Mouse (Mus musculus) layer of hippocampus, postnatal 10 days (tissue): ENCODE measurements at regions not wholly inside any gene's neighbourhood (a gene's known extent, or its start where the extent isn't known, plus 50 kb on each side); places are given as distances from the start of the nearest gene placed in this dataset.

Source experiments
- DNase-seq, 2 experiments: peaks; one replicate each; pipeline ENCODE4 v3.0.0; 2021; ENCODE audit warnings: low spot score in 2 of 2

DNA sequence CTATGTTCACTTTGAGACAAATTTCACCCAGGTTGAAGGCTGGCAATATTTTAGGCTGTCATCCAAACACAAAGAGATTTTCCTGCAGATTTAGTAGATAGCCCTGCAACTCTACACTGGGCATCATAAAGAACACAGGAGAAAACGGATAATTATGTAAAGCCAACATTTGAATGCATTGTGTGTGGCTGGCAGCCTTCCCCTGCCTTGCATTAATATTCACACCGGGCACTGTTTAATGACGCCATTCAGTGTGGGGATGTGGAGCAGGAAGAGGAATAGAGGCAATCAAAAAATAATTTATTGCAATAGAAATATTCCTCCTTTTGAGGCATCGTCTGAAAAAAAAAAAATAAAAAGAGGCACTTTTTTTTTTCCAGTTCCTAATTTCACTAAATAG lies 105.7 kb downstream of the Samd5 start:
- DNase-seq, result no peak

DNA sequence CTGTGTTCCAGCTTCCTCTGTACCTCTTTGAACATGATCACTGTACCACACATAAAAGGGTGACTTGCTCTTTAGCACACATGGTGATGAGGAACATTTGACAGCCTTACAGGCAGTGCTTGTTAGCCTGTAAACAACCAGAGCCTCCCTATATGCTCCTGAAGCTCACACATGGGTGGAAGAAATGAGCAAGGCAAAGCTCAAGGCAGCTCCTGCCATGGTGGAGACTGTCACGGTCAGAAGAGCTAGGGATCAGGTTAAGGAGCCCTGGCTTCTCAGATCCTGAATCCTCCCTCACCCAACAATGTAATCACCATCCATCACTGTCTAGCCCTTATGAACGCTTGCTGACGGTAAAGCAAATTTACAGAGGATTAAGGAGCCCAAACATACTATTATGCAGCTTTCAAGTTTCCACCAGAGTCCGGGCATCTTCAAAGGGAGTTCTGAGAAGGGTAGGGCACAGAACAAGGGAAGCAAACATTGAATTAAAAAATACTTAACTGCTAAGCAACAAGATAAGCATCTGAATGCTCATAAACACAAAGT lies 117.4 kb downstream of the Samd5 start:
- DNase-seq, result no peak

DNA sequence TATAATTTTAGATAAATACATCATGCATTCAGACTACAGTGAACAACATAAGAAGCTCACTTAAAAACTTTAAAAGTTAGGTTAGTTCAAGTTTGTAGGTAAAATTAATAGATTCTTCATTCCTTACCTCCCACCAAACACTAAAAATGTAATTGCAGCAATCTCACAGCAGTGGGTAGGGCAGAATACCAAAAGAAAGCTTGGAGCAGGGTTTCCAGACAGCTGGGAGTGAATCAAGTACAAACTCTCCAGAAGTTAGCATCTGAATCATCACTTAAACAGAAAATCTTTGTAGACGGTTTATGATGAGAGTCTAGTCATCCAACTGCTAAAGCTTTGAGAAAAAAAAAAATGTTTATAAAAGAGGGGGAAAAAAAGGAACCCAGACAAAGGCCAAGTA lies 117.9 kb downstream of the Samd5 start:
- DNase-seq, result no peak

DNA sequence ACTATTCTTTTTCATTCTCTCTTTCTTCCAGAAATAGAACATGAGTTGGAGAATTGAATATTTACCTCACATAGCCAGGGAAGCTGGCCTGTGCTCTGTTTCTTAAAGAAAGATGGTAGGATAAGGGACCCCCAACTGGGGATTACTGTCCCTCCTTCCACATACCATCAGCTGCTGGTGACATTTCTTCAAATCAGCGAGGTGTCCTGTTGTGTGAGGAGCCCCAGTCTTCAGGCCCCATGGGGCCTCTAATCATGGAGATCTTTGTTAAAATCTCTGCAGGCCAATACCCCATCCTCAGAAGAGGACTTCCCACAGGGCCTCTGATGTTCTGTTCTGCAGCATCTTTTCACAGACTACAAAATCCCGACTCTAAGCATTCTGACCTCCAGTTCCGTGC lies 121.1 kb downstream of the Samd5 start:
- no peak for DNase-seq

DNA sequence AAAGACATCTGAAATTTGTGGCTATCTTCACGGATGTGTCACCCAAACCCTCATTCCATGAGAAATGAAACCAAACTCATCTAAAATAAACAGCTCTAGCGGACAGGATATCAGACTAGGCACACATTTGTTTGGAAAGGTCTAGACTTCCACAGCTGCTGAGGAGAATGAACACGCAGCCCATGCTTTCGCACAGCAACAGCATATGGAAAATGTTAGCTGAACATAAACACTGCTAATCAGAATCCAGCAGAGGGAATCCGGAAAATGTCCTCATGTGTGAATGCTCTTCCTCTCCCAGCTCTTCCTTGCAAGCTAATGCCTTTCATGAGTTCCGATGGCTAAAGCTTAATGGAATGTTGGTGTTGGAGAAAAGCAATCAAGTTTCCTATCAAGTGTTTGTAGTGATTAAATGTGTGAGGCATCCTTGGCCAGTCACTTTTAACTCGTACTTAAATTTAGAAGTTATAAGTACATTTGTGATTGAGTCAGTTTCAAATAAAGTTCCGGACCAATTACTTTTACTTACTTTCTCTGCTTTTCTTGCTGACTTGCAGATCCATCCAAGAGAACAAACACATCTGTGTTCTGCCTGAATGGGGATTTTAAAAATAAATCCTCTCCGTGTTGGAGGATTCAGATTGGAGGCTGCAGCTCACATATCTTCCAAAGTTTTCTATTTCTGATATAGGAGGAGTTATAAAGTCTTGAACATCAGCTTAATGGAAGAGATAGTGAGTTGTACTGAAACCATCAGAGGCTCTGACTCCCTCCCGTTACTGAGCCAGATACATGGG lies 124.9 kb downstream of the Samd5 start:
- DNase-seq, result no peak

DNA sequence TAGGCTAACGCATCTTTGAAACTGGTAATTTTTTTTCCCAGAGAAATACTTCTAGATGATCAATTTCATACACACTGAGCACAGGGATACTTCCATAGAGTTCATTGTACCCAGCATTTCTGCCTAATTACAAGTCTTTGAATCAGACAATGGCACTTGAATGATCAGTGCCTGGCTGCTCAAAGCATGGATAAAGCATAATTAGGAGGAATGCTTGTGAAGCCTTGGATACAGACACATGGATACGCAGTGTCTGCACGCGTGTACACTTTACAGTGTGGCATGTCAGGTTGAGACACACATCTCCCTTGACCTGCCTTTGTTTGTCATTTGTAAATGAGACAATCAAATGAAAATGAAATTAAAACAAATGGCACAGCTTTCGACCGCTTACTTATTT lies 129.2 kb downstream of the Samd5 start:
- no peak for DNase-seq

DNA sequence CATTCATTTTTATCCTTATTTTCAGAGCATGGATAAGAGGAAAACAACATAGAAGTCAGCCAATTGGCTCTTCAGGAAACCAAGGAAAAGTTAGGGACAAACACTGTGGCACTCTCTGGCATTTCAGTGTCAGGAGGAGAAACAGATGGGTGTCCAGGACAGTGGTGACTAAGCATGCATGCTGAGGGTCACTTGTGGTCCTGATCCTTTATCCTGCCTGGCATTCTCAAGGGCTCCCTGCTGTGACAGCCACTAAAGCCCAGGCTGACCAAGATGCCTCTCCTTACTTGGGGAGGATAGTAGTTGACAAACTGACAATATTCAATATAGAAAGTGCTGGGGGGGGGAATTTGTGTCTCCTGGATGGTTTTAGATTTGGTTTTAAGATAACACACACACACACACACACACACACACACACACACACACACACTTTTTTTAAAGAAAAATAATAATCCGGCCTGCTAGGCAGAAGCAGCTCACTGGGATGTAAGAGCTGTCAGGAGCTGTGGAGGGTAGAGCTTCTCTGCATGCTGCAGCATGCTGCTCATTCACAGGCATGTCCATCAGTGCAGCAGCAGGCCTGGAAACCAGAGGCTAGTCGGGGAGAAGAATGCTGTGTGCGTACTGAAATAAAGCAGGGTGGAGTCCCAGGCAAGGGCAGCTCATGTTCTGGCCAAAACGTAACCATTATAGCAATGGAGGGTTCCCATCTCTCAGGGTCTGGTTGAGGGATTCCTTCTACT lies 130.8 kb downstream of the Samd5 start:
- no peak for DNase-seq

DNA sequence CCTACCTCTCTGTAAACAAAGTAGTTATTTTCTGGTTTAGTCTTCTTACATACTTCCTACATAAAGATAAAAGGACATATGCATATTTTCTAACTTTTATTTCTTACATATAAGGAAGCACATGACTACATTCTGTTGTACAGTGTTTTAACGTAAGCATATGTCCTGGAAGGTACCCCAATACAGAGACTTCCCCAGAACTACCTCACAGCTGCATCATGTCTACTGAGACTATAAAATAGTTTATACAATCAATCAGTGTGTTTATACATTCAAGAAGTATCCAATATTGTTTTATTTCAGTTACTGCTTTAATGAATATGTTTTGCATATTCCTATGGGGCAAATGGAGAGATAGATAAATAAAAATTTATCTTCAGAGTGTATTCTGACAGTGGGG lies 133.4 kb downstream of the Samd5 start:
- DNase-seq, result no peak

DNA sequence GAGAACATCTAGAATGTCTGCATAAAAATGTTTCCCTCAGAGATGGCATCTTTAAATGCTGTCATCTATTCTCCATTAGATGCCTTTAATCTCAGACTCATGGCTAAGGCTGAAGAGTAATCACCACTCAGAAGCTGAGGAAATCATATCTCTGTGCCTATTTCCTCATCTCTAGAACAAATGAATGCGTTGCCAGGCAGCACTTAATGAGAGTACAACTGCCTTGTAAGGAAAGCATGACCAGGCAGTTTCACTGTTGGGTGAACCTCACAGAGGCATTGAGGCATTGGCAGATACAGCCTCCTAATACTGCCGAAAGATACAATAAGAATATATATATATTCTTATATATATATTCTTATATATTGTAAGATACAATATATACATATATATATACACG lies 137.3 kb downstream of the Samd5 start:
- no peak for DNase-seq

DNA sequence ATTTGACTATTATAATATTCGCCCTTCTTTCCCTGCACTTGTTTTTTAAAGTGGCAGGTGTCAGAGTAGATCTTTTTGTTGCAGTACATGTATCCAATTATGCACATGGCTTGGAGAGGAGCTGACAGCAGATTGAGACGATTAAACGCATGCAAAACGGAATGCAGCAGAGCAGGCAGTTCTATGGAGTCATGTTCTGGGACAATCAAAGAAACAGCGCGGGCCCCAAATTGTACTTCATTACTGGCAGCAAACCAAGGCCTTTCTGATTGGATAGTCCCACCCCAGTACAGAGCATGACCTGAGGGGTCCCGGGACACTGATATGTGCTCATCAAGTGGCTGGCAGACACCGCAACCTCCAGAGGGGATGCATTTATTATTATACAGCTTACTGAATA lies 140.5 kb downstream of the Samd5 start:
- no peak for DNase-seq

DNA sequence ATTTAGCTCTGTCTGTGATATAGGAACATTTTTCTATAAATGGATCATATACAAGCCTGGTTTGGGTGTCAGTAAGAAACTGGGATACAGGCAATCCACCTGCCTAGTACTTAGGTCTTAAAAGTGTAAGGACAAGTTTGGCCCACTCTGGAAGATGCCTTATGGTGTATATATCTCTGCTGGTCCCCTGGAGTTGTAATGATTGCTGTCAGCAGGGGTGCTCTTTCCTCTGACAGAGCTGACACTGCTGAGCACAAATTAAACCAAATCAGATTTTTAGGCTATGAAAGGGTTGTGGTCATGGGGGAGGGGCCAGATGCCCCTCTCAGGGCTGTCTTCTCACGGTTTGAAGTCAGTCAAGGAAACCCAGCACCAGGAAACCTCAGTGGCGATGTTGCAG lies 141.7 kb downstream of the Samd5 start:
- DNase-seq, result no peak

DNA sequence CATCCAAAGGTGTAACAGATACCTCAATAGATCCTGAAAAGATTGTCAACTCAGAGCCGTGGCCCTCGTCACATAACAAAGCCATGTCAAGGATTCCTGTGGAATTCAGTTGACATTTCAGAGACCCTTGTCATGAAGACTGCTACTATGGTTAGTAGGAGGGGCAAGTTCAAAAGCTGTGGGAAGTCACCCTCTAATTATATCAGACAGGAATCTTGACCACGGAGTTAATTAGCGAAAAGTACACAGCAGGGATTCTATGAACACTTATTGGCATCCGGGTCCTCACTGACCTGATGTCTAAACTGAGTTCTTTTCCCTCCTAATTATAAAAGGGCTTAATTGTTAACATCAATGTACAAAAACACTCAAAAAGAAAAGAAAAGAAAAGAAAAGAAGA lies 143.1 kb downstream of the Samd5 start:
- no peak for DNase-seq

DNA sequence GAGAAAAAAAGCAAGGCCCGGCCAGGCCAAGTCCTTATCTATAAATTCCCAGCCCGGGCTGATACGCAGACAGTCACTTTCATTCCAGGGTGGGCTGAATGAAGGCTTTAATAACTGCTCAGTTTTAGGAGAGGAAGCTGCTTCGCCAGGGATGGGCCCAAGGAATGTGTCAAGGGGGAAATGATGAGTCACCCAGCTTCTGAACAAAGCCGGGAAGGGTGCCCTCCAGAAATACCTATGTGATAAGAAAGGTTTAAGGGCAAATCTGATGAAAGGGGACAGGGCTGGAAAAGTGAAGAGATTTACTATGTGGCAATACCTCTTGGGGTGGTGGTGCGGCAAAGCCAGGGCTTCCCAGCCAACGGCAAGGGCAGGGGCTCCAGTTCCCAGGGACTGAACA lies 145.6 kb downstream of the Samd5 start:
- no peak for DNase-seq

DNA sequence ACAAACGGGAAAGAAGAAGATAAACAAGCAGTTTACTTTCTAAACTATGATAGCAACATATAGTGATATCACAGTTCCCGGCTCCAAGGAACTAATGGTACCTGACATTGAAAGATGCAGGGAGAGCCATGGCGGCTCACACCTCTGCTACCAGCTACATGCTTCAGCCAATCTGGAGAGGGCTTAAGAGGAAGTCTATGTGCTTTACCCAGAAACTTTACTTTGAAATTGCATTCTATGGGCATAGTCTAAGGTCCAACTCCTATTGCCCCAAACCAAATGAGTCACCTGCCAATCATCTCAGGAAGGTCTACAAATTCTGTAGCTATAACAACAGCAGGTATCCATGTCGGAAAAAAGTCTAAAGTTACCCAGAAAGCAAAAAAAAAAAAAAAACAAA lies 146.9 kb downstream of the Samd5 start:
- no peak for DNase-seq

DNA sequence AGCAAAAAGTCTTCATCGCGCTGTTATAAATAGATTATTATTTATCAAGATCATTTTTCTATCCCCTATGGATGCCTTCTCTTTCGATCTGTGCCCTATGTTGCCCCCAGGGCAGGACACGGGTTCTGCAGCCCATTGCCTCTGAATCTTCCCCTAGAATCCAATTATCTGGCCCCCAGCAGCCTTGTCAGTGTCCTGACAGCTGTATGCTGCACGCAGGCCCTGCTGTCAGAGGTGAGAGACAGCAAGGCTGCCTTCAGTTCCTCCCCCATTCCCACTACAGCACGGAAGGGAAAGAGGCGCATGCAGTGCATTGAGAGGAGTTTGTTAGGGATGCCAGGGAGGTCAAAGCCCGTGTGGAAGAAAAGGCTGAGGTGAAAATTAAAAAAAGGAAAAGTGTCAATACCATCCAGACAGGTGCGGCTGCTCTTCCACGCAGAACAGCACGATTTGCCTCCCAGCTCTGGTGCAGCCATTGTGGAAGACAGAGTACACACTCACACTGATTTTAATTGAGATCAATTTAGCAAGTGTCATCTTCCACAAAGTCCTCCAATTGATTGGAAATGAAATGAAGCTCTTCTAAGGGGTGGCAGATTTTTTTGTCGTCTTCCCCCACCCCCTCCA lies 165.1 kb downstream of the Samd5 start:
- no peak for DNase-seq

DNA sequence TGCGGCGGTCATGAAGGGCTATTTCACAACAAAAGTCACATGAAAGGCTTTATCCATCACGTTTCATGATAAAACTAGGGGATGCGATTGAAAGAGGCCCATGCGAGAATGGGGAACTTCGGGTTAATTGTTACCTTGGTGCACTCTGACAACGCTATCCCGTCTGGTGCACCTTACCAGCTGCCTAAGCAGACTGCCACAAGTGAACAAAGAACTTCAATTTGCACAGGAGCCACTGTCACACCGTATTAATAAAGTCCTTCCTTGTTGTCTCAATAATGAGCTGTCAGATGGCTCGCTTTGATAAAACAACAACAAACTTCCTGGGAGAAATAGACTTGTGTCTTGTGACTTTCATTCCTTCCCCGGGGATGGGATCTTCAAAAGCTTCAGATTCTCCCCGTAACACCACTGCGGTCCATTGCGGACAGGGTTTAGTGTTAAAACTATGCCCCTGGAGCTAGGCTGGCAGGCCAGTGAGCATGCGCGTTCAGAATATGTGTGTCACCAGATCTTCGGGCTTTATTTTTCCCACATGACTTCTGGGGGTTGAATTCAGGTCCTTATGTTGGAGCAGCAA lies 165.8 kb downstream of the Samd5 start:
- no peak for DNase-seq

DNA sequence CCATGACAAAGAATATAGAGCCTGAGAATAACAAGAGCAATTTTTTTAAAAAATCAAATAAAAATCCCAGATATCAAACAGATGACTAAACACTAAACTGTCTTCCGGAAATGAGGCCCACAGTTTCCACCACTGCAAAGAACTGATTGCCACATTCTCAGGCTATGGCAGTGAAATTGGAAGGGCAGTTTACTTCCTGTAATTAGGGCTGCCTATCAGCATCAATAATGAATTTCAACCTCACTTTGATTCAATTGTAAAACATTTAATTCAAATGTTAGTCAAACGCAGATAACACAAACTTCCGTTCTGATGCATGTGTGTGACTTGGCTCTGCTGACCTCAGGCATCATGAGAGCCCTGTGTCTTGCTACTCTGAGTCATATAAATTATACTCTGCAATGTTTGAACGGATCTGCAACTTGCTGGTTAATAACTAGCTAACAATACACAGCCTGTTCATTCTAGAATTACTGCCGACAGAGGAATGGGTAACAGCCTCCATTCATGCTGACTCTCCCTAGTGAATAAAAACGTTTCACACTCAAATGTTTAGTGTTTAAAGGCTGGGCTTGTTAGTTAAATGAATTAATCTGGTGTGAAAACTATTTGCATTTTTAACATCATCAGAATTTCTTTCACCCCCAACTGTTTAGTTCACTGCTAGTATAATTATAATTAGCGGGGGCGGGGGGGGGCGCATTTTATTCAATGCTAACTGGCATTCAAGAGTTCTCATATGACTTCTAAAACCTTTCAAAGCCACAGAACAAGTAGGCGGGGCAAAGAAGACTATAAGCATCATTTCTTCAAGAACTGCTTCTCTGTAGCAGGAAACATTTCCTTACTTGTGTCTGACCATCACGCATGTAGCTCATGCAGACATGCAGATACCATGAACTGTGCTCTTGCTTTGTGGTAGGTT lies 171.2 kb downstream of the Samd5 start:
- DNase-seq, result no peak

DNA sequence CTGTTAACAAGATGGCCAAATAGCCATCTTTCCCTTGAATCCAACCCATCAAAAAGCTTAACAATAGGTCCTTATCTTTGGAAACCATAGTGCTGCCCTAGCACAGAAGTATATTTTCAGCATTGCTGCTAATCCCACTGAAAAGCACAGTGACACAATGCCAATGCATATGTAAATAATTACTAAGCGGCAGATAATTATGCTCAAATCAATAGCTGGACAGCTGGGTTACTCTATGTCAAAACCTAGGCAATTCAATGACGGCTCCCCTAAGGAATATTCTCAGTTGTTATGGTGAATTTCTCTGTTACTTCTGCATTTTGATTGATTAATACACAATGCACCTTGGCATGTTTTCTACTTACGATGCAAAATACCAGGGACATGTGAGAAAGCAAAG lies 176.5 kb downstream of the Samd5 start:
- no peak for DNase-seq

DNA sequence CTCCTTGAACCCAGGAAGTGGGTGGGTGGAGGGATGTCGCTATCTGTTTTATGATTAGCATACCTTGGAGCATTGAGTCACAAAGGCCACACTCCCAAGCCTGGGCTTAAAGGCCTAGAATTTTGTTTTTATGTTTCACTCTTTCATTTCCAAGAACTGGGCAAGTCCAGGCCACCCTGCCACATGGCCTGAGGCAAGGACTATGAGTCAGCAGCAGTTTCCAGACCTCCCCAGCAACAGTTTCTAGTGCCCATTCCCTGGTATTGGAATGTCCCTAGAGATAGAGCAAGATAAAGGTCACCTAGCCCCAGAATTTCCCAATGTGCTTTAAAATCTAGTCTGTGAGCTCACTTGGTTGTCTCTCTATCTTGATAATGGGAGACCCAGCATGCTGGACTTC lies 178.0 kb downstream of the Samd5 start:
- no peak for DNase-seq

DNA sequence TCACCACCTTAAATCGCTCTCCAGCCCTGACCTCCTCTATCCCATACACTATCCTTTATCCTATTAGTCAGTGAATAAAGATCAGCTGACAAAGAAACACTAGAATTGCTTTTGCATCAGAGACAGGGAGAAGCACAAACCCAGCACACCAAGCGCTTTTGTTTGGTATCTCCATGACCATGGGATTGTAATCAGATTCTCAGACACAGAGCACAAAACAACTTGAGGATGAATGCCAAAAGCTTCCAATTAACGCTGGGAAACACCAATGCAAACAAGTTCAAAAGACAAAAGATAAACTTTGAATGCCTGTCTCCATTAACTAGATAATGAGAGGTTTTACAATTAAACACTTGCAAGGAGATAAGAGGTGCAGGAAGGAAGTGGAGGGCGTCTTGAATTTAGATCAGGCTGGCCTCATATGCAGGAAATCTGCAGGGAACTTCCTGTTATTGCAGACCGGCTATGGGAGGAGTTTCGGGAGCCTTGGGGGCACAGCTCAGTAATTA lies 179.8 kb downstream of the Samd5 start:
- DNase-seq, result no peak

DNA sequence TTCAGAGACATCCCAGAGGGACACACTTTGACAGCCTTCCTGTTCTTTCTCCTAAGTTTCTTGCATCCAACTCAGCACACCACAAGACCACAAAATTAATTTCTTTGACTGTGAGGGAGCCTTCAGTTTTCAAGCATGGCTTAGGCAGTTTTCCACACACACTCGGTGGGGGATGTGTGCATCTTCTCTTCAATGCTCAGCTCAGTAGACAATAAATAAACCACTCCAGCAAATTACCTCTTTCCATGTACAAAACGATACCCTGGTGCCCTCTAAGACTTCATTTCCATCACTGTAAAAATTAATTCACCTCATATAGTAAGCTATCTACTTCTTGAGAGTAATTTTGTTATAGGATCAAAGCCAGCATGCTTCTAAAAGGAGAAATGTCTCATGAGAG lies 184.6 kb downstream of the Samd5 start:
- no peak for DNase-seq
